Mouse (Mus musculus) thymus, adult 2 months (tissue): ENCODE measurements around the gene Dock9.

Experiments
- CTCF ChIP-seq: fragments of 200-500 bp; IDR thresholded peaks from 2 replicates; pipeline ENCODE4 v1.5.1; 2012; ENCODE audit warnings: mild to moderate bottlenecking, control low read depth, low read length, moderate library complexity, borderline replicate concordance; ENCODE audit not compliant: control insufficient read depth, poor library complexity, insufficient read depth; ENCODE audit errors: extremely low read depth
- POLR2A ChIP-seq: fragments of 200-500 bp; IDR thresholded peaks from 2 replicates; pipeline ENCODE4 v1.6.1; 2012; ENCODE audit warnings: mild to moderate bottlenecking, low read length, control low read depth, moderate library complexity; ENCODE audit not compliant: control insufficient read depth, poor library complexity, insufficient read depth; ENCODE audit errors: extremely low read depth

DNA sequence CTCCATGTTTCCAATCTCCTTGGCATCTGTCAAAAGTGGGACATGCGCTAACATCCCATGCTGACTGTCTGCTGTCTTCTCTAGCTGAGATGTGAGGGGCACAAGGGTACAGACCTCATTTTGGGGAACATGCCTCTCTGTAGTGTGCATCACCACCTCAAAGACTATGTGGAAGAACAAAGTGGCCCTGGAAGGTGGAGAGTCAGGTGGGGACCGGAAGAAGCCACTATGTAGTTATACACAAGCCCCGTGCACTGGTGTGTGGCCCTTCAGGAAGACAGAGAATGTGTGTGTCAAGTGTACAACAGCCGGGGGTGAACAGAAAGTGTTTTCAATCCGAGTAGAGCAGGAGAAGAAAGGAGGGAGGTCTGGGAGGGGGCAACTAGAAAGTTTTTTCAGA, 245.1 kb downstream of the Dock9 start:
- TF ChIP-seq CTCF = no peak
- no peak for TF ChIP-seq POLR2A
